9 mouse cellular contexts compared by ENCODE assay signal in the genomic region with DNA sequence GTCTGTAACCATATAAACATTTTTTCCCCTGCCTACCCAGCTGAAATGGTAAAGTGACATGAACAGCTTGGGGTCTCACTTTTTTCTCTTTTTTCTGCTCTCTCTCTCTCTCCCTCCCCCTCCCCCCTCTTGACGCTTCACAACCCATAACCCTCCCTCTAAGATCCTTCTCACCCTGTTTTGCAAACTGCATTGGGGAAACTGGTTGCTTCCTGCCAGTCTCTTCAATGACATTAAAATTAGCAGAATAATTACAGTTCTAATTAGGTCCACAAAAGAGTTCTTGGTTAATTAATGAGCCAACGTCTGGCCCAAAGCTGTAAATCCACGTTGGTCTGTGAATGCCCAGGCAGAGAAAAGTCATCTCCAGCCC.
A peak's percentile ranks its signal among the peaks of the same experiment; 100 is the strongest.
DNase-seq lines count a peak whose midpoint lies in the region; ATAC-seq and TF ChIP-seq lines count a peak whose summit lies in the region.
"Had no signal": no experiment of that assay in that cellular context is flagged by ENCODE, and none has a peak within 500 bp of the region (broad histone marks: within the 10 kb centered on the region; RNA-seq: fewer than 3 reads in every experiment).

No protein-coding gene starts in this region.

- no peaks in the 10 kb centered on the region for H3K9me3 ChIP-seq in heart, embryonic 13.5 days
- H3K9me3 ChIP-seq in ES-Bruce4 (replicated peaks; ENCODE audit: control insufficient read depth, insufficient read depth, low read length, poor library complexity, severe bottlenecking) = no peaks in the 10 kb centered on the region
- H3K9me3 ChIP-seq in forebrain, embryonic 15.5 days = no peaks in the 10 kb centered on the region
- no peaks in the 10 kb centered on the region for H3K9me3 ChIP-seq in liver, embryonic 14.5 days (ENCODE audit: control insufficient read depth, low read length)
- H3K9me3 ChIP-seq: G1E had no signal

- no peaks in the 10 kb centered on the region for H3K27me3 ChIP-seq in heart, embryonic 13.5 days (replicated peaks)
- H3K27me3 ChIP-seq in ES-Bruce4 (ENCODE audit: control insufficient read depth, insufficient read depth, low read length, poor library complexity, severe bottlenecking) = no peaks in the 10 kb centered on the region
- peaks cover 8% of the 10 kb centered on the region; the same call in 1 of the 2 replicates for H3K27me3 ChIP-seq in forebrain, embryonic 15.5 days
- peaks cover 30% of the 10 kb centered on the region for H3K27me3 ChIP-seq in liver, embryonic 14.5 days (ENCODE audit: control insufficient read depth, insufficient read depth, low read length)

- H3K4me1 ChIP-seq in heart, embryonic 13.5 days = peaks cover 34% of the 10 kb centered on the region
- H3K4me1 ChIP-seq in ES-Bruce4 (ENCODE audit: control insufficient read depth, insufficient read depth, low read length) = no peaks in the 10 kb centered on the region
- peaks cover 29% of the 10 kb centered on the region for H3K4me1 ChIP-seq in forebrain, embryonic 15.5 days
- H3K4me1 ChIP-seq in liver, embryonic 14.5 days (replicated peaks; ENCODE audit: control insufficient read depth in 2 of 2, insufficient read depth in 2 of 2, low read length in 1 of 2) = peaks cover 0 to 6% of the 10 kb centered on the region in 2 experiments; a peak in 1 of 4 replicates

- no peak for TF ChIP-seq EP300 in ES-Bruce4 (IDR thresholded peaks at IDR 0.05; ENCODE audit: insufficient read depth, low read depth, low read length)
- TF ChIP-seq EP300 in liver, embryonic 14.5 days (IDR thresholded peaks at IDR 0.05; ENCODE audit: low read depth) = no peak

- TF ChIP-seq CTCF in ES-Bruce4 (IDR thresholded peaks at IDR 0.05; ENCODE audit: low read depth, low read length) = no peak
- TF ChIP-seq CTCF in liver, embryonic 14.5 days (IDR thresholded peaks at IDR 0.05; ENCODE audit: low read depth) = no peak

- peaks cover 20% of the 10 kb centered on the region for H3K36me3 ChIP-seq in heart, embryonic 13.5 days
- H3K36me3 ChIP-seq in ES-Bruce4 (ENCODE audit: control insufficient read depth, insufficient read depth, low read length, poor library complexity, severe bottlenecking) = no peaks in the 10 kb centered on the region
- H3K36me3 ChIP-seq in forebrain, embryonic 15.5 days = no peaks in the 10 kb centered on the region; the same call in 1 of the 2 replicates
- no peaks in the 10 kb centered on the region for H3K36me3 ChIP-seq in liver, embryonic 14.5 days (replicated peaks; ENCODE audit: control insufficient read depth, insufficient read depth, low read depth)
- H3K36me3 ChIP-seq: G1E had no signal

- 2% methylated on average over 3 of the region's 3 CpGs for WGBS in heart, embryonic 13.5 days
- 0% methylated on average over 3 of the region's 3 CpGs for WGBS in forebrain, embryonic 15.5 days
- 2% methylated on average over 3 of the region's 3 CpGs for WGBS in liver, embryonic 14.5 days (ENCODE audit: insufficient replicate concordance)

- DNase-seq in heart, postnatal 25 days (ENCODE audit: low spot score) = no peak
- DNase-seq in liver, embryonic 14.5 days (ENCODE audit: low read depth in 3 of 3, low spot score in 3 of 3) = no peak
- DNase-seq in adrenal gland, postnatal 10 days = no peak
- no peak for DNase-seq in cerebellum, adult 18-20 months
- no peak for DNase-seq in gastrocnemius, postnatal 25 days

- peak overlapping the region; percentile 84 for H3K27ac ChIP-seq in heart, embryonic 13.5 days (replicated peaks)
- no peak overlapping the region for H3K27ac ChIP-seq in ES-Bruce4 (ENCODE audit: insufficient read depth, low read length)
- H3K27ac ChIP-seq in forebrain, embryonic 15.5 days (replicated peaks) = peak overlapping the region; percentile 36
- H3K27ac ChIP-seq in liver, embryonic 14.5 days = no peak overlapping the region

- H3K9ac ChIP-seq in heart, embryonic 13.5 days = peak overlapping the region; percentile 83
- H3K9ac ChIP-seq in ES-Bruce4 (ENCODE audit: low read depth, poor library complexity, severe bottlenecking) = peak overlapping the region; percentile 53; the same call in 1 of the 2 replicates
- H3K9ac ChIP-seq in forebrain, embryonic 15.5 days (replicated peaks) = 0 out of 2 replicates have a peak overlapping the region, but pooled peaks have one; percentile 30
- peak overlapping the region; percentile 18; the same call in 1 of the 2 replicates for H3K9ac ChIP-seq in liver, embryonic 14.5 days (replicated peaks)

- peak overlapping the region; percentile 87 for H3K4me2 ChIP-seq in heart, embryonic 13.5 days
- peak overlapping the region; percentile 49 for H3K4me2 ChIP-seq in forebrain, embryonic 15.5 days (replicated peaks)
- peak overlapping the region; percentile 65 for H3K4me2 ChIP-seq in liver, embryonic 14.5 days (ENCODE audit: low read depth)

- no peak for TF ChIP-seq POLR2A in ES-Bruce4 (IDR thresholded peaks at IDR 0.05; ENCODE audit: insufficient read depth, low read length)

- H3K4me3 ChIP-seq in heart, embryonic 13.5 days = peak overlapping the region; percentile 75
- peak overlapping the region; percentile 65 for H3K4me3 ChIP-seq in ES-Bruce4 (ENCODE audit: low read depth, low read length)
- H3K4me3 ChIP-seq in forebrain, embryonic 15.5 days = peak overlapping the region; percentile 33
- peak overlapping the region; percentile 50 to 65 for H3K4me3 ChIP-seq in liver, embryonic 14.5 days (ENCODE audit: insufficient read depth in 1 of 2, low read depth in 2 of 2, low read length in 2 of 2)

- ATAC-seq in heart, embryonic 13.5 days (ENCODE audit: extremely low read depth, insufficient number of reproducible peaks, low FRiP score, low TSS enrichment) = no peak
- peak; percentile 60 for ATAC-seq in forebrain, embryonic 15.5 days (replicated peaks)
- ATAC-seq in liver, embryonic 14.5 days (ENCODE audit: insufficient read depth) = no peak

- intact Hi-C loops in heart, postnatal 25 days (cut with DNase I) = no loop called here

Comparison
In these comparisons a context has a peak if more than half of its experiments do, and no peak if none do; other contexts are left out.
1. H3K27ac ChIP-seq: peak in heart, embryonic 13.5 days (single experiment) and forebrain, embryonic 15.5 days (single experiment); none in ES-Bruce4 (single experiment) and liver, embryonic 14.5 days (single experiment).
2. H3K9ac ChIP-seq: peak in every context shown above with its lines; median percentile 83 in heart, embryonic 13.5 days; 53 in ES-Bruce4; 30 in forebrain, embryonic 15.5 days; 18 in liver, embryonic 14.5 days.
3. Peak in every context shown above with its lines, with median percentiles within 50 percentile points of each other: H3K4me2 ChIP-seq and H3K4me3 ChIP-seq.